Mouse (Mus musculus) bone marrow, adult 2 months (tissue): ENCODE data around the gene Doc2g.

Experiments used
- CTCF ChIP-seq: fragments of 200-500 bp; IDR thresholded peaks from 2 replicates; pipeline ENCODE4 v1.5.1; 2011; ENCODE audit warnings: low read length, control low read depth; ENCODE audit not compliant: control insufficient read depth, insufficient read depth
- POLR2A ChIP-seq: fragments of 200-500 bp; IDR thresholded peaks from 2 replicates; pipeline ENCODE4 v1.6.1; 2011; ENCODE audit warnings: low read depth, mild to moderate bottlenecking, control low read depth, low read length, borderline replicate concordance; ENCODE audit not compliant: control insufficient read depth

- TF ChIP-seq CTCF = no peak
- TF ChIP-seq POLR2A = no peak
Observed at GRCm38 (mm10) chr19:4054613-4055012, 51.5 kb downstream of the Doc2g start.
